Mouse (Mus musculus) liver, embryonic 12.5 days (tissue): ENCODE results near the gene Ap3s2. TPM values are rescaled to one million over a fixed set of nuclear protein-coding genes. Genes with fewer than 3 reads are reported as not detected.

ENCODE experiments used
- ATAC-seq: fragments of 200-750 bp; cut with Nextera tagmentation; 2 replicates; pipeline ENCODE4 v1.8.0; 2017; ENCODE audit warnings: moderate number of reproducible peaks, mild to moderate bottlenecking, moderate library complexity
- H3K27ac ChIP-seq: fragments of 300-500 bp; sonication (generic); 2 replicates; pipeline ENCODE4 v1.5.1; 2016; ENCODE audit warnings: mild to moderate bottlenecking
- H3K27me3 ChIP-seq: fragments of 300-500 bp; sonication (generic); replicated peaks from 2 replicates; pipeline ENCODE4 v1.6.1; 2016; ENCODE audit warnings: mild to moderate bottlenecking, moderate library complexity
- H3K36me3 ChIP-seq: fragments of 300-500 bp; sonication (generic); 2 replicates; pipeline ENCODE4 v1.6.1; 2016; ENCODE audit warnings: mild to moderate bottlenecking, moderate library complexity
- H3K4me1 ChIP-seq: fragments of 300-500 bp; sonication (generic); 2 replicates; pipeline ENCODE4 v1.6.1; 2016
- H3K4me2 ChIP-seq: fragments of 300-500 bp; sonication (generic); 2 replicates; pipeline ENCODE4 v1.6.1; 2016; ENCODE audit warnings: mild to moderate bottlenecking, moderate library complexity
- H3K4me3 ChIP-seq: fragments of 300-500 bp; sonication (generic); 2 replicates; pipeline ENCODE4 v1.5.1; 2016; ENCODE audit warnings: mild to moderate bottlenecking, moderate library complexity
- H3K9ac ChIP-seq: fragments of 300-500 bp; sonication (generic); 2 replicates; pipeline ENCODE4 v1.6.1; 2016; ENCODE audit warnings: mild to moderate bottlenecking, moderate library complexity
- H3K9me3 ChIP-seq: fragments of 300-500 bp; sonication (generic); replicated peaks from 2 replicates; pipeline ENCODE4 v1.6.1; 2016; ENCODE audit warnings: mild to moderate bottlenecking, moderate library complexity
- WGBS: fragments of 180-500 bp; shearing (Covaris S2); methylation state at CpG from one replicate; pipeline ENCODE4 v1.1.7; 2016; ENCODE audit not compliant: insufficient replicate concordance; 5-methylcytosine and 5-hydroxymethylcytosine counted together
- polyA plus RNA-seq: library from polyadenylated mRNA; unstranded; fragments of >200 nt; fragmentation: Nextera tagmentation; extraction: Ambion mirVana; gene quantifications from 2 replicates; pipeline ENCODE4 v1.2.1, GENCODE M21; 2016

The Ap3s2 gene
- polyA plus RNA-seq, 1 experiment from 2014 or later: 16.6 TPM

GRCm38 (mm10) chr7:79861794-79862193 lies 58.7 kb downstream of the Ap3s2 start:
- H3K9me3 ChIP-seq: no peaks in the 10 kb centered on the region

GRCm38 (mm10) chr7:79860811-79861210 lies 59.6 kb downstream of the Ap3s2 start, which contains the start of gene Anpep:
TSS of gene Anpep (minus strand) at chr7:79861059.
- Histone ChIP-seq H3K4me1 (peaks cover 10% of the 10 kb centered on the region; the same call in 1 of the 2 replicates), H3K9me3 (no peaks in the 10 kb centered on the region), H3K36me3 (no peaks in the 10 kb centered on the region), H3K9ac (no peak within 1 kb of the TSS), H3K4me3 (no peak within 1 kb of the TSS), H3K4me2 (no peak within 1 kb of the TSS), H3K27me3 (no peaks in the 10 kb centered on the region), H3K27ac (no peak within 1 kb of the TSS)
- no peak for ATAC-seq
- WGBS: 57% methylated on average over 9 of the region's 9 CpGs

More at GRCm38 (mm10) chr7:79861794-79862193, 58.7 kb downstream of the Ap3s2 start:
- H3K27me3 ChIP-seq: no peaks in the 10 kb centered on the region
- peaks cover 10% of the 10 kb centered on the region; the same call in 1 of the 2 replicates for H3K4me1 ChIP-seq
- H3K36me3 ChIP-seq: no peaks in the 10 kb centered on the region
- no peak for ATAC-seq
- H3K9ac ChIP-seq: no peak overlapping the region
- no peak overlapping the region for H3K4me3 ChIP-seq
- no peak overlapping the region for H3K27ac ChIP-seq
- WGBS: 56% methylated on average over 8 of the region's 8 CpGs
- no peak overlapping the region for H3K4me2 ChIP-seq

GRCm38 (mm10) chr7:79858956-79859630 lies 61.4 kb downstream of the Ap3s2 start:
- Histone ChIP-seq H3K36me3 (no peaks in the 10 kb centered on the region), H3K4me3 (no peak overlapping the region), H3K4me1 (peaks cover 10% of the 10 kb centered on the region; the same call in 1 of the 2 replicates), H3K9ac (no peak overlapping the region), H3K4me2 (no peak overlapping the region), H3K27me3 (peaks cover 7% of the 10 kb centered on the region; the same call in 1 of the 2 replicates), H3K27ac (no peak overlapping the region), H3K9me3 (no peaks in the 10 kb centered on the region)
- 41% methylated on average over 9 of the region's 9 CpGs for WGBS
- ATAC-seq: no peak

- Histone ChIP-seq H3K4me2 (no peak overlapping the region), H3K36me3 (no peaks in the 10 kb centered on the region), H3K27me3 (peaks cover 7% of the 10 kb centered on the region; the same call in 1 of the 2 replicates), H3K4me1 (peaks cover 10% of the 10 kb centered on the region; the same call in 1 of the 2 replicates), H3K9ac (no peak overlapping the region), H3K4me3 (no peak overlapping the region), H3K27ac (no peak overlapping the region), H3K9me3 (no peaks in the 10 kb centered on the region)
- WGBS: 31% methylated on average over 11 of the region's 11 CpGs
- no peak for ATAC-seq
These were observed 62.1 kb downstream of the Ap3s2 start for GRCm38 (mm10) chr7:79858202-79858934.

GRCm38 (mm10) chr7:79856305-79856704 lies 64.1 kb downstream of the Ap3s2 start:
- Histone ChIP-seq H3K27me3 (peaks cover 7% of the 10 kb centered on the region; the same call in 1 of the 2 replicates), H3K9ac (no peak overlapping the region), H3K9me3 (no peaks in the 10 kb centered on the region), H3K36me3 (no peaks in the 10 kb centered on the region), H3K4me2 (no peak overlapping the region), H3K27ac (no peak overlapping the region), H3K4me3 (no peak overlapping the region), H3K4me1 (peaks cover 9% of the 10 kb centered on the region; the same call in 1 of the 2 replicates)
- 72% methylated on average over 4 of the region's 4 CpGs for WGBS
- no peak for ATAC-seq

GRCm38 (mm10) chr7:79847456-79848451 lies 72.7 kb downstream of the Ap3s2 start:
- no peaks in the 10 kb centered on the region for H3K9me3 ChIP-seq
- H3K36me3 ChIP-seq: no peaks in the 10 kb centered on the region
- ATAC-seq: 0 out of 2 replicates have a peak, but pooled peaks have one; percentile 42
- WGBS: 10% methylated on average over 48 of the region's 53 CpGs
- no peak overlapping the region for H3K27ac ChIP-seq
- H3K27me3 ChIP-seq: peaks cover 43% of the 10 kb centered on the region
- H3K4me3 ChIP-seq: peak overlapping the region; percentile 49
- peak overlapping the region; percentile 34; the same call in 1 of the 2 replicates for H3K9ac ChIP-seq
- peaks cover 15% of the 10 kb centered on the region; the same call in 1 of the 2 replicates for H3K4me1 ChIP-seq
- H3K4me2 ChIP-seq: peak overlapping the region; percentile 67

GRCm38 (mm10) chr7:79846342-79846741 lies 74.1 kb downstream of the Ap3s2 start:
- Histone ChIP-seq H3K9ac (no peak overlapping the region), H3K4me2 (no peak overlapping the region), H3K4me1 (peaks cover 15% of the 10 kb centered on the region; the same call in 1 of the 2 replicates), H3K27me3 (peaks cover 43% of the 10 kb centered on the region), H3K4me3 (no peak overlapping the region), H3K27ac (no peak overlapping the region), H3K36me3 (no peaks in the 10 kb centered on the region), H3K9me3 (no peaks in the 10 kb centered on the region)
- no peak for ATAC-seq
- 62% methylated on average over 2 of the region's 2 CpGs for WGBS

- 58% methylated on average over 8 of the region's 8 CpGs for WGBS
- Histone ChIP-seq H3K27me3 (peaks cover 32% of the 10 kb centered on the region), H3K4me1 (peaks cover 15% of the 10 kb centered on the region; the same call in 1 of the 2 replicates), H3K9ac (no peak overlapping the region), H3K36me3 (no peaks in the 10 kb centered on the region), H3K4me2 (no peak overlapping the region), H3K27ac (no peak overlapping the region; the same call in 1 of the 2 replicates), H3K4me3 (no peak overlapping the region), H3K9me3 (no peaks in the 10 kb centered on the region)
- ATAC-seq: no peak
These were observed 76.2 kb downstream of the Ap3s2 start for GRCm38 (mm10) chr7:79844090-79844802.

GRCm38 (mm10) chr7:79842163-79842562 lies 78.3 kb downstream of the Ap3s2 start:
- 57% methylated on average over 7 of the region's 7 CpGs for WGBS
- peak; percentile 79 for ATAC-seq
- peak overlapping the region; percentile 49; the same call in 1 of the 2 replicates for H3K27ac ChIP-seq
- peaks cover 11% of the 10 kb centered on the region for H3K27me3 ChIP-seq
- H3K4me2 ChIP-seq: peak overlapping the region; percentile 46
- no peaks in the 10 kb centered on the region for H3K36me3 ChIP-seq
- H3K4me1 ChIP-seq: 0 out of 2 replicates have a peak, but pooled peaks cover 6% of the 10 kb centered on the region
- H3K9ac ChIP-seq: no peak overlapping the region
- H3K4me3 ChIP-seq: peak overlapping the region; percentile 18; the same call in 1 of the 2 replicates
- no peaks in the 10 kb centered on the region for H3K9me3 ChIP-seq

- no peaks in the 10 kb centered on the region for H3K36me3 ChIP-seq
- no peak overlapping the region for H3K4me3 ChIP-seq
- no peak overlapping the region for H3K4me2 ChIP-seq
- H3K9me3 ChIP-seq: no peaks in the 10 kb centered on the region
- H3K4me1 ChIP-seq: no peaks in the 10 kb centered on the region
- H3K27ac ChIP-seq: no peak overlapping the region
- no peak for ATAC-seq
- H3K9ac ChIP-seq: no peak overlapping the region
- WGBS: 51% methylated on average over 2 of the region's 2 CpGs
- no peaks in the 10 kb centered on the region for H3K27me3 ChIP-seq
These were observed 83.2 kb downstream of the Ap3s2 start for GRCm38 (mm10) chr7:79837247-79837646.

GRCm38 (mm10) chr7:79835196-79835595 lies 85.3 kb downstream of the Ap3s2 start:
- H3K9ac ChIP-seq: no peak overlapping the region
- H3K9me3 ChIP-seq: no peaks in the 10 kb centered on the region
- no peak overlapping the region for H3K4me3 ChIP-seq
- H3K36me3 ChIP-seq: no peaks in the 10 kb centered on the region
- ATAC-seq: no peak
- H3K27ac ChIP-seq: no peak overlapping the region
- H3K4me1 ChIP-seq: no peaks in the 10 kb centered on the region
- no peak overlapping the region for H3K4me2 ChIP-seq
- WGBS: 75% methylated on average over 6 of the region's 6 CpGs
- no peaks in the 10 kb centered on the region for H3K27me3 ChIP-seq
